Mouse (Mus musculus) adrenal gland, postnatal 36 days (tissue): ENCODE results near the gene Gpr6. TPM values are rescaled to one million over a fixed set of nuclear protein-coding genes. Genes with fewer than 3 reads are reported as not detected.

Experiments
- DNase-seq, 2 experiments: peaks; one replicate each; pipeline ENCODE4 v3.0.0; 2021; ENCODE audit warnings: mixed read lengths in 1 of 2
- long read RNA-seq, 2 experiments: library from polyadenylated mRNA; stranded (forward); transcript quantifications; one replicate each; pipeline ENCODE4 v2.0.0; 2021; ENCODE audit warnings: borderline sequencing depth in 2 of 2
- total RNA-seq, 2 experiments: library from RNA; stranded (reverse); gene quantifications; 2 replicates each; pipeline ENCODE4 v1.2.3; 2021

The Gpr6 gene
- not detected for total RNA-seq
- long read RNA-seq, experiment 1 = 0 reads
- long read RNA-seq, experiment 2 = 0 reads

GRCm38 (mm10) chr10:41072116-41072515, at the start of gene Gpr6:
Gene Gpr6, minus strand, starts transcription at chr10:41072285.
- peak in 1 of 2 experiments; percentile 1 for DNase-seq

- no peak for DNase-seq
These were observed 28.0 kb upstream of the Gpr6 start for GRCm38 (mm10) chr10:41100060-41100459.

GRCm38 (mm10) chr10:41098137-41098536, 26.1 kb upstream of the Gpr6 start:
- no peak for DNase-seq

- DNase-seq = no peak
These were observed 16.8 kb upstream of the Gpr6 start for GRCm38 (mm10) chr10:41088852-41089251.

GRCm38 (mm10) chr10:41071696-41072095, 389 bp downstream of the Gpr6 start:
- DNase-seq = peak; percentile 43 to 48

- peak in 1 of 2 experiments; percentile 1 for DNase-seq
These were observed 1.1 kb downstream of the Gpr6 start for GRCm38 (mm10) chr10:41070693-41071651.

GRCm38 (mm10) chr10:41060250-41060831, 11.7 kb downstream of the Gpr6 start:
- no peak for DNase-seq

- peak; percentile 5 to 12 for DNase-seq
These were observed 16.5 kb downstream of the Gpr6 start for GRCm38 (mm10) chr10:41055581-41055980.

- no peak for DNase-seq
These were observed 18.1 kb downstream of the Gpr6 start for GRCm38 (mm10) chr10:41054005-41054404.

- DNase-seq = no peak
These were observed 29.8 kb downstream of the Gpr6 start for GRCm38 (mm10) chr10:41042272-41042671.

GRCm38 (mm10) chr10:41041478-41041877, 30.6 kb downstream of the Gpr6 start:
- no peak for DNase-seq

- DNase-seq = no peak
These were observed 31.5 kb downstream of the Gpr6 start for GRCm38 (mm10) chr10:41040530-41041085.

GRCm38 (mm10) chr10:41038476-41038875, 33.6 kb downstream of the Gpr6 start:
- no peak for DNase-seq

GRCm38 (mm10) chr10:41037722-41038121, 34.4 kb downstream of the Gpr6 start:
- peak; percentile 62 to 74 for DNase-seq

GRCm38 (mm10) chr10:41032811-41033210, 39.3 kb downstream of the Gpr6 start:
- peak; percentile 64 to 79 for DNase-seq

- no peak for DNase-seq
These were observed 47.2 kb downstream of the Gpr6 start for GRCm38 (mm10) chr10:41024860-41025259.

- no peak for DNase-seq
These were observed 47.7 kb downstream of the Gpr6 start for GRCm38 (mm10) chr10:41024406-41024805.

- DNase-seq = no peak
These were observed 49.9 kb downstream of the Gpr6 start for GRCm38 (mm10) chr10:41022226-41022625.
